Mouse (Mus musculus): ENCODE results near the gene Gm17571.

DNA sequence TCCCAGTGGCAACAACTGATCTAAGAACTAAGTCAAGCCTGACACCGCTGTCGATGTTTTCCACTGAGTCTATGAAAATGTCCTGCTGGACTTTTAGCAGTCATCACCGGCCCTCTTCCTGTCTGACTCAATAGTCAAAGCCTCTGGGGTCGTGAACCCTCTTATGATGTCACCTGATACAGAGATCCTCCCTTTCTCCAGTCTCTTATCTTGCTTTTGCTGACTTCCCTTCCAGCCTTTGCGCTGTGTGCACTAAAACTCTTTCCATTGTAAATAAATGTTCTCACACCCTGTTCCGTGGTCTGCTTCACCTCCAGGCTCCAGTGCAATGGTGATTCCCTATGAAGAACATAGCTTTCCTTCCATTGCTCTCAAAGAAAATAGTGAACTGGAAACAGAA, 16.3 kb downstream of the Gm17571 start:
- TF ChIP-seq EP300 (IDR thresholded peaks at IDR 0.05; ENCODE audit: low read length) (no peak), POLR2A (IDR thresholded peaks at IDR 0.05; ENCODE audit: low read depth, low read length) (no peak), ELF1 (IDR thresholded peaks at IDR 0.05; ENCODE audit: low read depth, low read length) (no peak), MEF2A (IDR thresholded peaks at IDR 0.05; ENCODE audit: borderline replicate concordance, low read depth, low read length) (no peak), CHD2 (IDR thresholded peaks at IDR 0.05; ENCODE audit: low read length) (no peak), CTCF (conservative IDR thresholded peaks at IDR 0.05 in 1 of 2, IDR thresholded peaks at IDR 0.05 in 1 of 2; ENCODE audit: low read depth in 2 of 2, low read length in 2 of 2) (no peak), CHD1 (IDR thresholded peaks at IDR 0.05; ENCODE audit: low read depth, low read length) (no peak), HCFC1 (IDR thresholded peaks at IDR 0.05; ENCODE audit: low read depth, low read length) (no peak), MAX (IDR thresholded peaks at IDR 0.05; ENCODE audit: low read length) (no peak), ZMIZ1 (IDR thresholded peaks at IDR 0.05; ENCODE audit: low read depth, low read length) (no peak)
